Mouse (Mus musculus): ENCODE data around the gene Rpl24. TPM values are rescaled to one million over a fixed set of nuclear protein-coding genes. Genes with fewer than 3 reads are reported as not detected.

The Rpl24 gene
- polyA plus RNA-seq, 1 experiment from 2014 or later, result 845 TPM

GRCm38 (mm10) chr16:55990311-55990710 lies 24.2 kb downstream of the Rpl24 start:
- WGBS, result 87% methylated on average over 4 of the region's 4 CpGs
- DNase-seq (no peak), ATAC-seq (ENCODE audit: insufficient read depth) (no peak)
- no peak overlapping the region for H3K27ac ChIP-seq (ENCODE audit: low read depth)
- no peak for TF ChIP-seq CTCF (IDR thresholded peaks at IDR 0.05; ENCODE audit: low read depth)
- H3K9ac ChIP-seq, result no peak overlapping the region
- no peak overlapping the region for H3K4me2 ChIP-seq
- no peaks in the 10 kb centered on the region for H3K4me1 ChIP-seq (ENCODE audit: insufficient read depth)
- H3K9me3 ChIP-seq (ENCODE audit: low read depth, low read length), result no peaks in the 10 kb centered on the region
- H3K27me3 ChIP-seq (ENCODE audit: insufficient read depth, low read length), result no peaks in the 10 kb centered on the region
- H3K36me3 ChIP-seq (ENCODE audit: insufficient read depth), result peaks cover 55% of the 10 kb centered on the region
- H3K4me3 ChIP-seq (ENCODE audit: low read depth, low read length), result no peak overlapping the region

DNA sequence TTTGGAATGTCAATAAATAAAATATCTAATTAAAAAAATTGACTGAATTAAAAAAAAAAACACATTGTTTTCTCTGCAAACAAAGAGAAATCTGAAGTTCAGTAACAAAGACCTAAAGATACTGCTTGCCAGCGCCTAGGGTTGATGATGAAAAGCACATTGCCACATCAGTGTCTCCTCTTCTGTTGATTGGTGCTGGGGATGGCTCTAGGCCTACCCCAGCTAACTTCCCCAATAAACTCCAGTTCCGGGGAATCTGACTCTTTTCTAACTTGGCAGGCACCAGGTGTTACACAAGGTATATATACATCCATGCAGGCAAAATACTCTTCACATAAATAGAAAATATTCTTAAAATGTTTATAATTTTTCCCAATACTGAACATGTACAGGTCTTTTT lies 28.2 kb downstream of the Rpl24 start:
- WGBS, result 85% methylated on average over 2 of the region's 2 CpGs
- H3K4me3 ChIP-seq (ENCODE audit: low read depth, low read length), result no peak overlapping the region

DNA sequence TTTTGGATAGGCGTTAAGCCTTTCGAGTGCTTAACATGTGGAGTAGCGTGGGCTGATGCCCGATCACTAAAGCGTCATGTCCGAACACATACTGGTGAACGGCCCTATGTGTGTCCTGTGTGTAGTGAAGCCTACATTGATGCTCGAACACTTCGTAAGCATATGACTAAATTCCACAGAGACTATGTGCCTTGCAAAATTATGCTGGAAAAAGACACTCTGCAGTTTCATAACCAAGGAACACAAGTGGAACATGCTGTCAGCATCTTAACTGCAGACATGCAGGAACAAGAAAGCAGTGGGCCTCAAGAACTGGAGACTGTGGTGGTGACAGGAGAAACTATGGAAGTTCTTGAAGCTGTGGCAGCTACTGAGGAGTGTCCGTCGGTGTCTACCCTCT lies 40.7 kb downstream of the Rpl24 start:
- Histone ChIP-seq H3K9me3 (ENCODE audit: low read depth, low read length) (no peaks in the 10 kb centered on the region), H3K27ac (ENCODE audit: low read depth) (no peak overlapping the region), H3K4me3 (ENCODE audit: low read depth, low read length) (no peak overlapping the region), H3K9ac (no peak overlapping the region), H3K36me3 (ENCODE audit: insufficient read depth) (peaks cover 46% of the 10 kb centered on the region), H3K4me1 (ENCODE audit: insufficient read depth) (no peaks in the 10 kb centered on the region), H3K27me3 (ENCODE audit: insufficient read depth, low read length) (no peaks in the 10 kb centered on the region), H3K4me2 (no peak overlapping the region)
- DNase-seq (no peak), ATAC-seq (ENCODE audit: insufficient read depth) (no peak)
- TF ChIP-seq CTCF (IDR thresholded peaks at IDR 0.05; ENCODE audit: low read depth), result no peak
- 97% methylated on average over 11 of the region's 11 CpGs for WGBS

More for the DNA sequence above, 28.2 kb downstream of the Rpl24 start:
- Histone ChIP-seq H3K27ac (ENCODE audit: low read depth) (no peak overlapping the region), H3K9ac (no peak overlapping the region), H3K27me3 (ENCODE audit: insufficient read depth, low read length) (no peaks in the 10 kb centered on the region), H3K4me2 (no peak overlapping the region), H3K9me3 (ENCODE audit: low read depth, low read length) (no peaks in the 10 kb centered on the region), H3K36me3 (ENCODE audit: insufficient read depth) (peaks cover 65% of the 10 kb centered on the region), H3K4me1 (ENCODE audit: insufficient read depth) (no peaks in the 10 kb centered on the region)
- ATAC-seq (ENCODE audit: insufficient read depth) (no peak), DNase-seq (no peak)
- no peak for TF ChIP-seq CTCF (IDR thresholded peaks at IDR 0.05; ENCODE audit: low read depth)

- Histone ChIP-seq H3K4me2 (no peak overlapping the region), H3K4me1 (ENCODE audit: insufficient read depth) (no peaks in the 10 kb centered on the region), H3K4me3 (ENCODE audit: low read depth, low read length) (no peak overlapping the region), H3K36me3 (ENCODE audit: insufficient read depth) (peaks cover 35% of the 10 kb centered on the region), H3K9me3 (ENCODE audit: low read depth, low read length) (no peaks in the 10 kb centered on the region), H3K27me3 (ENCODE audit: insufficient read depth, low read length) (no peaks in the 10 kb centered on the region), H3K9ac (no peak overlapping the region), H3K27ac (ENCODE audit: low read depth) (no peak overlapping the region)
- no peak for DNase-seq
- ATAC-seq (ENCODE audit: insufficient read depth), result no peak
- WGBS, result 87% methylated on average over 1 of the region's 1 CpGs
- no peak for TF ChIP-seq CTCF (IDR thresholded peaks at IDR 0.05; ENCODE audit: low read depth)
Observed at GRCm38 (mm10) chr16:56008862-56009261, 42.8 kb downstream of the Rpl24 start.

DNA sequence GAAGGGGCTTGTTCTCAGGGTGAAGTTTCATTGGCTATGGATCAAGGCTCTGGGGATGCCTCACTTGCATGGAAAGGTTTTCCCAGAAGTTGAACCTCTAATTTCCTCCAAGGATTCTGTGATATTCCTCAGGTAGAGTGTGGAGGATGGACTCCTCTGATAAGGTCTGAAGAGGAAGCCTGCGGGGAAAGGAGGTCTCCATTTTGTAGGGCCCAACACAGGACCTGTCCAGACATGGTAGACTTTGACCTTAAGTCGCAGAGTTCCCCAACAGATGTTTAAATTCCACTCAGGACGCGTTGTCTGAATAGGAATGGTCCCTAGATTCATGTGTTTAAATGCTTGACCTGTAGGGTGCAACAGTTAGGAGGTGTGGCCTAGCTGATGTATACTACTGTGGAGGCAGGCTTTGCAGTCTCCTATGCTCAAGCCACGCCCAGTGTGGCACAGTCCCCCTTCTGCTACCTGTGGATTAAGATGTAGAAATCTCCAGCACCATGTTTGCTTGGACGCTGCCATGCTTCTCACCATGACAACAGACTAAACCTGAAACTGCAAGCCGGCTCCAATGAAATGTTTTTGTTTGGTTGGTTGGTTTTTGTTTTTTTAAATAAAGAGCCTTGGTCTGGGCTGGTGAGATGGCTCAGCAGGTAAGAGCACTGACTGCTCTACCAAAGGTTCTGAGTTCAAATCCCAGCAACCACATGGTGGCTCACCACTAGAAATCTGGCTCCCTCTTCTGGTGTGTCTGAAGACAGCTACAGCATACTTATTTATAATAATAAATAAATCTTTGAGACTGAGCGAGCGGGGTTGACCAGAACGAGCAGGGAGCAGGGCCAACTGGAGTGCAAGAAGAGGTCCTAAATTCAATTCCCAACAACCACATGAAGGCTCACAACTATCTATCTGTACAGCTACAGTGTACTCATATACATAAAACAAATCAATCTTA lies 47.0 kb downstream of the Rpl24 start:
- H3K4me3 ChIP-seq (ENCODE audit: low read depth, low read length), result no peak overlapping the region
- no peaks in the 10 kb centered on the region for H3K9me3 ChIP-seq (ENCODE audit: low read depth, low read length)
- no peak overlapping the region for H3K4me2 ChIP-seq
- DNase-seq, result peak; percentile 6
- TF ChIP-seq CTCF (IDR thresholded peaks at IDR 0.05; ENCODE audit: low read depth), result no peak
- no peak overlapping the region for H3K27ac ChIP-seq (ENCODE audit: low read depth)
- peak; percentile 62; the same call in 1 of the 2 replicates for ATAC-seq (ENCODE audit: insufficient read depth)
- H3K4me1 ChIP-seq (ENCODE audit: insufficient read depth), result no peaks in the 10 kb centered on the region
- no peak overlapping the region for H3K9ac ChIP-seq
- WGBS, result 84% methylated on average over 10 of the region's 10 CpGs
- no peaks in the 10 kb centered on the region for H3K27me3 ChIP-seq (ENCODE audit: insufficient read depth, low read length)
- H3K36me3 ChIP-seq (ENCODE audit: insufficient read depth), result peaks cover 30% of the 10 kb centered on the region

- H3K9me3 ChIP-seq (ENCODE audit: low read depth, low read length), result no peaks in the 10 kb centered on the region
- peaks cover 37% of the 10 kb centered on the region for H3K36me3 ChIP-seq (ENCODE audit: insufficient read depth)
- no peak for TF ChIP-seq CTCF (IDR thresholded peaks at IDR 0.05; ENCODE audit: low read depth)
- ATAC-seq (ENCODE audit: insufficient read depth) (0 out of 2 replicates have a peak, but pooled peaks have one; percentile 10), DNase-seq (peak; percentile 8)
- H3K9ac ChIP-seq, result no peak overlapping the region
- H3K27ac ChIP-seq (ENCODE audit: low read depth), result no peak overlapping the region
- H3K4me3 ChIP-seq (ENCODE audit: low read depth, low read length), result no peak overlapping the region
- no peaks in the 10 kb centered on the region for H3K27me3 ChIP-seq (ENCODE audit: insufficient read depth, low read length)
- no peaks in the 10 kb centered on the region for H3K4me1 ChIP-seq (ENCODE audit: insufficient read depth)
- 60% methylated on average over 7 of the region's 7 CpGs for WGBS
- H3K4me2 ChIP-seq, result no peak overlapping the region
Observed at GRCm38 (mm10) chr16:56014076-56014475, 48.0 kb downstream of the Rpl24 start.

DNA sequence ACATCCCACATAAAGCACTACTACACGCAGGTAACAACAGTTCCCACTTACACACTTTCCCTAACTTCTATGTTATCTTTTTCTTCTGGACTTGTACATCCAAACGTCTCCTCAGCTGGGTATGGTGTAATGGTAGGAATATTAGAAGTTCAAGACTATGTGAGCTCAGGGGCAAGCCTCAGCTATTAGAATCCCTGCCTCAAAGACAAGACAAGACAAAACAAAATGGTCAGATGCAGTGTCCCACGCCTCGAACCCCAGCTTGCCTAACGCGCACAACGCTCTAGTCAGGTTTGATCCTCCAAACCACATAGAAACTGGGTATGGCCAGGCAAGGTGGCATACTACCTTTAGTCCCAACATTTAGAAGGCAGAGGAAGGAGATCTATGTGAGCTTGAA lies 53.6 kb downstream of the Rpl24 start:
- no peaks in the 10 kb centered on the region for H3K27me3 ChIP-seq (ENCODE audit: insufficient read depth, low read length)
- 94% methylated on average over 7 of the region's 7 CpGs for WGBS
- no peak overlapping the region for H3K9ac ChIP-seq
- no peaks in the 10 kb centered on the region for H3K4me1 ChIP-seq (ENCODE audit: insufficient read depth)
- no peaks in the 10 kb centered on the region for H3K9me3 ChIP-seq (ENCODE audit: low read depth, low read length)
- DNase-seq (no peak), ATAC-seq (ENCODE audit: insufficient read depth) (no peak)
- H3K36me3 ChIP-seq (ENCODE audit: insufficient read depth), result peaks cover 65% of the 10 kb centered on the region
- no peak for TF ChIP-seq CTCF (IDR thresholded peaks at IDR 0.05; ENCODE audit: low read depth)
- no peak overlapping the region for H3K27ac ChIP-seq (ENCODE audit: low read depth)
- no peak overlapping the region for H3K4me2 ChIP-seq
- no peak overlapping the region for H3K4me3 ChIP-seq (ENCODE audit: low read depth, low read length)

Other genes starting within 250 kb of the Rpl24 start
- gene Nfkbiz, start 127.4 kb upstream of the Rpl24 start, polyA plus RNA-seq (2014; fragmentation: Nextera tagmentation; extraction: Ambion mirVana), result 5.8 and 6.3 TPM in 2 replicates
- gene Nxpe3, start 71.0 kb upstream of the Rpl24 start, polyA plus RNA-seq (2014; fragmentation: Nextera tagmentation; extraction: Ambion mirVana), result 1.4 and 1.7 TPM in 2 replicates
- 11.9 and 14.0 TPM in 2 replicates for gene Cep97, start 31.4 kb upstream of the Rpl24 start, polyA plus RNA-seq (2014; fragmentation: Nextera tagmentation; extraction: Ambion mirVana)
- gene Zbtb11, start 7.6 kb downstream of the Rpl24 start, polyA plus RNA-seq (2014; fragmentation: Nextera tagmentation; extraction: Ambion mirVana), result 21.0 and 22.1 TPM in 2 replicates
- gene Pcnp, start 63.5 kb downstream of the Rpl24 start, polyA plus RNA-seq (2014; fragmentation: Nextera tagmentation; extraction: Ambion mirVana), result 231 and 252 TPM in 2 replicates
- 27.5 and 30.2 TPM in 2 replicates for gene Trmt10c, start 71.5 kb downstream of the Rpl24 start, polyA plus RNA-seq (2014; fragmentation: Nextera tagmentation; extraction: Ambion mirVana)
- 29.6 and 30.3 TPM in 2 replicates for gene Senp7, start 82.1 kb downstream of the Rpl24 start, polyA plus RNA-seq (2014; fragmentation: Nextera tagmentation; extraction: Ambion mirVana)
- 0.09 and 0.34 TPM in 2 replicates for gene Impg2, start 238.0 kb downstream of the Rpl24 start, polyA plus RNA-seq (2014; fragmentation: Nextera tagmentation; extraction: Ambion mirVana)

Data from lung, embryonic 14.5 days (tissue).